Mouse (Mus musculus) liver, adult 2 months (tissue): Measurements from ENCODE around the gene Atoh8.

Experiments used
- CTCF ChIP-seq: fragments of 200-500 bp; IDR thresholded peaks from 2 replicates; pipeline ENCODE4 v1.5.1; 2011; ENCODE audit warnings: low read depth, low read length, control low read depth
- POLR2A ChIP-seq: fragments of 200-500 bp; IDR thresholded peaks from 2 replicates; pipeline ENCODE4 v1.6.1; 2011; ENCODE audit warnings: low read length, control low read depth; ENCODE audit not compliant: insufficient read depth; ENCODE audit errors: extremely low read depth

DNA sequence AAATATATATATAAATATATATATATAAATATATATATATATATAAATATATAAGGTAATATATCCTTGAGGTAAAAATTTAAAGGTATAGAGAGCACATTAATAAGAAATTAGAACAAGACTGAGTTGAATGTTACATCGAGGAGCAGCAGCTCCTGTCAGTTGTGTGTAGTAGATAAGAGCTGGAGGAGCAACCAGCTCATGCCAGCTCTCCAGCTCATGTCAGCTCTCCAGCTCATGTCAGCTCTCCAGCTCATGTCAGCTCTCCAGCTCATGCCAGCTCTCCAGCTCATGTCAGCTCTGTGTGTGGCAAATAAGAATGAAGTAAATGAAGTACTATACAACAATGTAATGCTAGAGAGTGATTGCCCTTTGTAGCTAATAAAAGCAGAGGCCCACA lies 62.0 kb downstream of the Atoh8 start:
- TF ChIP-seq POLR2A (no peak), CTCF (no peak)
